Mouse (Mus musculus): ENCODE measurements around the gene Cdk9.

GRCm38 (mm10) chr2:32728463-32728862 lies 15.6 kb upstream of the Cdk9 start:
- TF ChIP-seq POLR2AphosphoS2 (IDR thresholded peaks at IDR 0.05; ENCODE audit: insufficient read length, low read depth) = no peak
- TF ChIP-seq TCF12 (IDR thresholded peaks at IDR 0.05; ENCODE audit: insufficient read depth, poor library complexity, severe bottlenecking) = no peak
- TF ChIP-seq MAX (IDR thresholded peaks at IDR 0.05; ENCODE audit: low read depth) = no peak
